Mouse (Mus musculus): Measurements from ENCODE around the gene Kif15. TPM values are rescaled to one million over a fixed set of nuclear protein-coding genes. Genes with fewer than 3 reads are reported as not detected.
A peak's percentile ranks its signal among the peaks of the same experiment; 100 is the strongest.

Gene Kif15
- polyA plus RNA-seq (2012; rRNA removed), result 19.0 and 41.9 TPM in 2 replicates

GRCm38 (mm10) chr9:122950643-122951475 lies at the start of gene Kif15, which contains the start of gene 1110059G10Rik:
Gene Kif15, plus strand, starts transcription at chr9:122951046.
Gene 1110059G10Rik, minus strand, starts transcription at chr9:122951000.
- TF ChIP-seq CTCF (IDR thresholded peaks at IDR 0.05; ENCODE audit: borderline replicate concordance, extremely low read depth, insufficient read depth, insufficient read length), result no peak
- peak; percentile 30; the same call in 1 of the 2 replicates for TF ChIP-seq POLR2A (IDR thresholded peaks at IDR 0.05; ENCODE audit: borderline replicate concordance, extremely low read depth, insufficient read depth, insufficient read length, poor library complexity, severe bottlenecking)
- peak; percentile 97 for DNase-seq (ENCODE audit: low read depth)

- TF ChIP-seq CTCF (IDR thresholded peaks at IDR 0.05; ENCODE audit: borderline replicate concordance, extremely low read depth, insufficient read depth, insufficient read length) (no peak), POLR2A (IDR thresholded peaks at IDR 0.05; ENCODE audit: borderline replicate concordance, extremely low read depth, insufficient read depth, insufficient read length, poor library complexity, severe bottlenecking) (no peak)
- DNase-seq (ENCODE audit: low read depth), result no peak
These were observed 49.8 kb upstream of the Kif15 start for GRCm38 (mm10) chr9:122901047-122901446.

- DNase-seq (ENCODE audit: low read depth), result peak; percentile 96
- TF ChIP-seq POLR2A (IDR thresholded peaks at IDR 0.05; ENCODE audit: borderline replicate concordance, extremely low read depth, insufficient read depth, insufficient read length, poor library complexity, severe bottlenecking), result peak; percentile 57; the same call in 1 of the 2 replicates
- no peak for TF ChIP-seq CTCF (IDR thresholded peaks at IDR 0.05; ENCODE audit: borderline replicate concordance, extremely low read depth, insufficient read depth, insufficient read length)
These were observed 47.9 kb upstream of the Kif15 start for GRCm38 (mm10) chr9:122902717-122903535.

- DNase-seq (ENCODE audit: low read depth), result no peak
- TF ChIP-seq CTCF (IDR thresholded peaks at IDR 0.05; ENCODE audit: borderline replicate concordance, extremely low read depth, insufficient read depth, insufficient read length), result no peak
- TF ChIP-seq POLR2A (IDR thresholded peaks at IDR 0.05; ENCODE audit: borderline replicate concordance, extremely low read depth, insufficient read depth, insufficient read length, poor library complexity, severe bottlenecking), result no peak
These were observed 28.4 kb upstream of the Kif15 start for GRCm38 (mm10) chr9:122922436-122922835.

- peak; percentile 96 for DNase-seq (ENCODE audit: low read depth)
- TF ChIP-seq POLR2A (IDR thresholded peaks at IDR 0.05; ENCODE audit: borderline replicate concordance, extremely low read depth, insufficient read depth, insufficient read length, poor library complexity, severe bottlenecking), result no peak; the same call in none of the 2 replicates
- no peak for TF ChIP-seq CTCF (IDR thresholded peaks at IDR 0.05; ENCODE audit: borderline replicate concordance, extremely low read depth, insufficient read depth, insufficient read length)
These were observed 27.9 kb upstream of the Kif15 start, which contains the start of gene Zfp105 for GRCm38 (mm10) chr9:122922936-122923381. Gene Zfp105, plus strand, starts transcription at chr9:122923072.

- DNase-seq (ENCODE audit: low read depth), result no peak
- TF ChIP-seq POLR2A (IDR thresholded peaks at IDR 0.05; ENCODE audit: borderline replicate concordance, extremely low read depth, insufficient read depth, insufficient read length, poor library complexity, severe bottlenecking) (no peak), CTCF (IDR thresholded peaks at IDR 0.05; ENCODE audit: borderline replicate concordance, extremely low read depth, insufficient read depth, insufficient read length) (no peak)
These were observed 21.9 kb upstream of the Kif15 start for GRCm38 (mm10) chr9:122928915-122929314.

- TF ChIP-seq POLR2A (IDR thresholded peaks at IDR 0.05; ENCODE audit: borderline replicate concordance, extremely low read depth, insufficient read depth, insufficient read length, poor library complexity, severe bottlenecking) (no peak), CTCF (IDR thresholded peaks at IDR 0.05; ENCODE audit: borderline replicate concordance, extremely low read depth, insufficient read depth, insufficient read length) (no peak)
These were observed 47.8 kb downstream of the Kif15 start for GRCm38 (mm10) chr9:122998406-122999192.

GRCm38 (mm10) chr9:122999193-122999586 lies 48.3 kb downstream of the Kif15 start:
- no peak for TF ChIP-seq POLR2A (IDR thresholded peaks at IDR 0.05; ENCODE audit: borderline replicate concordance, extremely low read depth, insufficient read depth, insufficient read length, poor library complexity, severe bottlenecking)
- no peak for TF ChIP-seq CTCF (IDR thresholded peaks at IDR 0.05; ENCODE audit: borderline replicate concordance, extremely low read depth, insufficient read depth, insufficient read length)
- DNase-seq (ENCODE audit: low read depth), result no peak

More at GRCm38 (mm10) chr9:122998406-122999192, 47.8 kb downstream of the Kif15 start:
- no peak for DNase-seq (ENCODE audit: low read depth)

GRCm38 (mm10) chr9:123004718-123005117 lies 53.9 kb downstream of the Kif15 start:
- DNase-seq (ENCODE audit: low read depth), result no peak
- TF ChIP-seq POLR2A (IDR thresholded peaks at IDR 0.05; ENCODE audit: borderline replicate concordance, extremely low read depth, insufficient read depth, insufficient read length, poor library complexity, severe bottlenecking) (no peak), CTCF (IDR thresholded peaks at IDR 0.05; ENCODE audit: borderline replicate concordance, extremely low read depth, insufficient read depth, insufficient read length) (no peak)

GRCm38 (mm10) chr9:123006071-123006470 lies 55.2 kb downstream of the Kif15 start:
- TF ChIP-seq CTCF (IDR thresholded peaks at IDR 0.05; ENCODE audit: borderline replicate concordance, extremely low read depth, insufficient read depth, insufficient read length) (peak; percentile 44; the same call in 1 of the 2 replicates), POLR2A (IDR thresholded peaks at IDR 0.05; ENCODE audit: borderline replicate concordance, extremely low read depth, insufficient read depth, insufficient read length, poor library complexity, severe bottlenecking) (no peak)
- peak; percentile 13 for DNase-seq (ENCODE audit: low read depth)

Data from brain, embryonic 14.5 days (tissue).